Mouse (Mus musculus): ENCODE measurements around the gene Fgf22.
A peak's percentile ranks its signal among the peaks of the same experiment; 100 is the strongest.

The Fgf22 gene

GRCm38 (mm10) chr10:79754856-79755516, at the start of gene Fgf22:
TSS of gene Fgf22 (plus strand) at chr10:79755076.
- DNase-seq (ENCODE audit: low read depth, low spot score), result no peak

GRCm38 (mm10) chr10:79705951-79706350, 48.9 kb upstream of the Fgf22 start:
- no peak for DNase-seq (ENCODE audit: low read depth, low spot score)

- no peak for DNase-seq (ENCODE audit: low read depth, low spot score)
Measured at GRCm38 (mm10) chr10:79706406-79707094, 48.3 kb upstream of the Fgf22 start.

- no peak for DNase-seq (ENCODE audit: low read depth, low spot score)
Measured at GRCm38 (mm10) chr10:79707162-79707561, 47.7 kb upstream of the Fgf22 start.

GRCm38 (mm10) chr10:79707759-79708158, 47.1 kb upstream of the Fgf22 start:
- peak; percentile 74 for DNase-seq (ENCODE audit: low read depth, low spot score)

- DNase-seq (ENCODE audit: low read depth, low spot score), result no peak
Measured at GRCm38 (mm10) chr10:79708668-79709067, 46.2 kb upstream of the Fgf22 start.

- no peak for DNase-seq (ENCODE audit: low read depth, low spot score)
Measured at GRCm38 (mm10) chr10:79709307-79709706, 45.6 kb upstream of the Fgf22 start.

- peak; percentile 50 for DNase-seq (ENCODE audit: low read depth, low spot score)
Measured at GRCm38 (mm10) chr10:79712029-79712428, 42.8 kb upstream of the Fgf22 start.

- DNase-seq (ENCODE audit: low read depth, low spot score), result peak; percentile 83
Measured at GRCm38 (mm10) chr10:79712499-79713126, 42.3 kb upstream of the Fgf22 start.

GRCm38 (mm10) chr10:79713163-79713562, 41.7 kb upstream of the Fgf22 start:
- DNase-seq (ENCODE audit: low read depth, low spot score), result no peak

- DNase-seq (ENCODE audit: low read depth, low spot score), result no peak
Measured at GRCm38 (mm10) chr10:79714996-79715395, 39.9 kb upstream of the Fgf22 start.

- no peak for DNase-seq (ENCODE audit: low read depth, low spot score)
Measured at GRCm38 (mm10) chr10:79716254-79716987, 38.5 kb upstream of the Fgf22 start, which contains the start of gene Hcn2. TSS of gene Hcn2 (plus strand) at chr10:79716634.

- DNase-seq (ENCODE audit: low read depth, low spot score), result no peak
Measured at GRCm38 (mm10) chr10:79716988-79717355, 37.9 kb upstream of the Fgf22 start.

- peak; percentile 79 for DNase-seq (ENCODE audit: low read depth, low spot score)
Measured at GRCm38 (mm10) chr10:79717640-79718357, 37.1 kb upstream of the Fgf22 start.

- DNase-seq (ENCODE audit: low read depth, low spot score), result no peak
Measured at GRCm38 (mm10) chr10:79721089-79721488, 33.8 kb upstream of the Fgf22 start.

GRCm38 (mm10) chr10:79723047-79723446, 31.8 kb upstream of the Fgf22 start:
- no peak for DNase-seq (ENCODE audit: low read depth, low spot score)

- DNase-seq (ENCODE audit: low read depth, low spot score), result no peak
Measured at GRCm38 (mm10) chr10:79723692-79724091, 31.2 kb upstream of the Fgf22 start.

- DNase-seq (ENCODE audit: low read depth, low spot score), result no peak
Measured at GRCm38 (mm10) chr10:79726090-79726489, 28.8 kb upstream of the Fgf22 start.

- DNase-seq (ENCODE audit: low read depth, low spot score), result no peak
Measured at GRCm38 (mm10) chr10:79728323-79729249, 26.3 kb upstream of the Fgf22 start.

GRCm38 (mm10) chr10:79729357-79729965, 25.4 kb upstream of the Fgf22 start:
- no peak for DNase-seq (ENCODE audit: low read depth, low spot score)

All from 3T3-L1 (cell line).